Mouse (Mus musculus): ENCODE measurements around the gene Rab27a.

DNA sequence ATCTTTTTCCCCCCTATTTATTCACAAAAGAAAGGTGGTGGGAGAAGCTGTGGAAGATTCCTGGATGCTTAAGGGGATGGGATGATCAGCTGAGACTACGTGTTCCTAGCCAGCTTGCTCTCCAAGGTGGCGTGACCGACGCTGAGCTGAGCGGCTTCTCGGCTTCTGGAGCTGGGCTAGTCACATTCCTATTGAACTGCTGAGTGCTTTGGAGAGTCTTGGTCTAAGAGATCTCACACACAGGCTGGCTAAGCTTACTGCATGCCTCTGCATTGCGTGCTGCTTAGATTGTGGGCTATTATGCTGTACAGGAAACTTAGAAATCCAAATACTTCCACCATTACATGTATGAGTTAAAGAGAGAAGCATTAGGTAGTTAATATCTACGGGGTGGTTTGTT, 40.6 kb upstream of the Rab27a start:
- TF ChIP-seq CTCF (IDR thresholded peaks at IDR 0.05; ENCODE audit: borderline replicate concordance, control insufficient read depth, extremely low read depth, insufficient read depth, low read length, poor library complexity) (no peak), POLR2A (IDR thresholded peaks at IDR 0.05; ENCODE audit: control insufficient read depth, extremely low read depth, insufficient read depth, low read length, poor library complexity) (no peak)
